Comparison of ENCODE assay signal across 27 mouse cellular contexts in the genomic region with DNA sequence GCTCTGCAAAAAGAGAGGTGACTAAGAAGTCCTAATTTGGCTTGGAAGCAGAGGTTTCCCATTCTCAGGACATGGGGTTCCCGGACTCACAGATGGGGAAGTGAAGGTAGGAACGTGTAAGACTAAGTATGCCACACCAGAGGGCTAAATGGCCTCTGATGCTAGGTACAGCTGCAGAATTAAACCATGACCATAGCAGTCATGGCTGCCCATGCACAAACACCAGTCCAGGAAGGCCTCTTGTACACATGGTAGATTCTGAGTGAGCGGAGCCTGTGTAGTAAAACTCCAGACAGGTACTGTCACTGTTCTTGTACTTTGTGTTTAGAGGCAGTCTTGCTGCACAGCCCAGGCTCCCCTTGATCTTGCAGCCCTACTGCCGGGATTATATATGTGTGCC. TPM values are rescaled to one million over a fixed set of nuclear protein-coding genes. Genes with fewer than 3 reads are reported as not detected.
A peak's percentile ranks its signal among the peaks of the same experiment; 100 is the strongest.
DNase-seq lines count a peak whose midpoint lies in the region; ATAC-seq and TF ChIP-seq lines count a peak whose summit lies in the region.
"Had no signal": no experiment of that assay in that cellular context is flagged by ENCODE, and none has a peak within 500 bp of the region (broad histone marks: within the 10 kb centered on the region; RNA-seq: fewer than 3 reads in every experiment).

No protein-coding gene starts in this region.

- TF ChIP-seq CTCF in intestine, postnatal 0 days (IDR thresholded peaks at IDR 0.05; ENCODE audit: low read depth) = no peak

- WGBS in forebrain, embryonic 13.5 days = 87% methylated on average over 4 of the region's 4 CpGs
- WGBS in forebrain, embryonic 11.5 days = 81% methylated on average over 4 of the region's 4 CpGs
- WGBS in intestine, postnatal 0 days = 90% methylated on average over 4 of the region's 4 CpGs
- whole genome bisulfite sequencing in intestine, embryonic 15.5 days = 87% methylated on average over 4 of the region's 4 CpGs

- no peak overlapping the region for H3K27ac ChIP-seq in forebrain, embryonic 13.5 days
- H3K27ac ChIP-seq in forebrain, embryonic 11.5 days (ENCODE audit: low read depth, low read length) = no peak overlapping the region
- no peak overlapping the region for H3K27ac ChIP-seq in intestine, postnatal 0 days (ENCODE audit: low read depth, low read length)
- no peak overlapping the region for H3K27ac ChIP-seq in intestine, embryonic 15.5 days
- H3K27ac ChIP-seq: embryonic facial prominence, embryonic 13.5 days; embryonic facial prominence, embryonic 15.5 days; forebrain, embryonic 10.5 days had no signal

- H3K79me2 ChIP-seq in myocyte (ENCODE audit: control insufficient read depth, insufficient read depth) = no peaks in the 10 kb centered on the region

- peaks cover 37% of the 10 kb centered on the region for H3K36me3 ChIP-seq in forebrain, embryonic 13.5 days (ENCODE audit: poor library complexity, severe bottlenecking)
- H3K36me3 ChIP-seq in forebrain, embryonic 11.5 days (ENCODE audit: control insufficient read depth, insufficient read depth, low read length) = no peaks in the 10 kb centered on the region; the same call in 1 of the 2 replicates
- H3K36me3 ChIP-seq in intestine, postnatal 0 days (ENCODE audit: control insufficient read depth, insufficient read depth) = peaks cover 18% of the 10 kb centered on the region
- H3K36me3 ChIP-seq in intestine, embryonic 15.5 days = peaks cover 4% of the 10 kb centered on the region; the same call in 1 of the 2 replicates
- H3K36me3 ChIP-seq in myocyte (ENCODE audit: control insufficient read depth, insufficient read depth) = peaks cover 25% of the 10 kb centered on the region

- no peak overlapping the region for H3K4me2 ChIP-seq in forebrain, embryonic 13.5 days
- H3K4me2 ChIP-seq in forebrain, embryonic 11.5 days (ENCODE audit: low read depth, low read length, severe bottlenecking) = no peak overlapping the region
- H3K4me2 ChIP-seq in intestine, postnatal 0 days (replicated peaks; ENCODE audit: low read depth) = no peak overlapping the region
- H3K4me2 ChIP-seq in intestine, embryonic 15.5 days (replicated peaks) = no peak overlapping the region
- H3K4me2 ChIP-seq in myocyte (ENCODE audit: low read depth) = no peak overlapping the region
- H3K4me2 ChIP-seq: embryonic facial prominence, embryonic 13.5 days; embryonic facial prominence, embryonic 15.5 days had no signal

- H3K27me3 ChIP-seq in forebrain, embryonic 13.5 days = no peaks in the 10 kb centered on the region
- no peaks in the 10 kb centered on the region for H3K27me3 ChIP-seq in forebrain, embryonic 11.5 days (ENCODE audit: control insufficient read depth, insufficient read depth, low read length)
- H3K27me3 ChIP-seq in intestine, postnatal 0 days (replicated peaks; ENCODE audit: control insufficient read depth, insufficient read depth, low read length) = no peaks in the 10 kb centered on the region
- H3K27me3 ChIP-seq in intestine, embryonic 15.5 days (replicated peaks) = no peaks in the 10 kb centered on the region
- H3K27me3 ChIP-seq in myocyte (ENCODE audit: control insufficient read depth, insufficient read depth, insufficient read length) = no peaks in the 10 kb centered on the region
- H3K27me3 ChIP-seq: CH12.LX; embryonic facial prominence, embryonic 13.5 days; embryonic facial prominence, embryonic 15.5 days; Patski had no signal

- no peak overlapping the region for H3K9ac ChIP-seq in forebrain, embryonic 13.5 days
- no peak overlapping the region for H3K9ac ChIP-seq in forebrain, embryonic 11.5 days (ENCODE audit: low read length)
- no peak overlapping the region for H3K9ac ChIP-seq in intestine, postnatal 0 days (ENCODE audit: low read depth, low read length)
- no peak overlapping the region for H3K9ac ChIP-seq in intestine, embryonic 15.5 days
- H3K9ac ChIP-seq: embryonic facial prominence, embryonic 13.5 days; embryonic facial prominence, embryonic 15.5 days had no signal

- 0 out of 2 replicates have a peak, but pooled peaks have one; percentile 10 for ATAC-seq in forebrain, embryonic 13.5 days
- no peak for ATAC-seq in forebrain, embryonic 11.5 days (replicated peaks; ENCODE audit: low FRiP score)
- 0 out of 2 replicates have a peak, but pooled peaks have one; percentile 16 for ATAC-seq in intestine, postnatal 0 days
- no peak for ATAC-seq in intestine, embryonic 15.5 days
- ATAC-seq: activated CD4-positive, CD25-positive, alpha-beta regulatory T cell, adult 4 months; CD4-positive, CD25-positive, alpha-beta regulatory T cell, adult 4 months; forebrain, embryonic 14.5 days; forebrain, embryonic 16.5 days; Patski had no signal

- no peaks in the 10 kb centered on the region for H3K9me3 ChIP-seq in forebrain, embryonic 13.5 days (replicated peaks)
- H3K9me3 ChIP-seq in forebrain, embryonic 11.5 days (ENCODE audit: control insufficient read depth, low read length) = no peaks in the 10 kb centered on the region
- no peaks in the 10 kb centered on the region for H3K9me3 ChIP-seq in intestine, postnatal 0 days (ENCODE audit: control insufficient read depth)
- no peaks in the 10 kb centered on the region for H3K9me3 ChIP-seq in intestine, embryonic 15.5 days
- H3K9me3 ChIP-seq: embryonic facial prominence, embryonic 13.5 days; embryonic facial prominence, embryonic 15.5 days; forebrain, embryonic 10.5 days; G1E had no signal

- no peak for DNase-seq in forebrain, embryonic 11.5 days (ENCODE audit: low spot score)
- DNase-seq: adrenal gland, adult 8-10 months; adrenal gland, postnatal 14 days; adrenal gland, postnatal 36 days; B cell, adult 2 months; cerebellum, adult 11-12 months; cerebellum, adult 2 months; cerebellum, adult 9-10 months; cerebellum, postnatal 14 days; cerebellum, postnatal 36 days; embryo, embryonic 11 days had no signal

- H3K4me3 ChIP-seq in forebrain, embryonic 13.5 days = no peak overlapping the region
- no peak overlapping the region for H3K4me3 ChIP-seq in forebrain, embryonic 11.5 days (ENCODE audit: low read depth, low read length)
- no peak overlapping the region for H3K4me3 ChIP-seq in intestine, postnatal 0 days (ENCODE audit: low read depth, low read length)
- no peak overlapping the region for H3K4me3 ChIP-seq in intestine, embryonic 15.5 days (replicated peaks)
- H3K4me3 ChIP-seq in myocyte = no peak overlapping the region
- H3K4me3 ChIP-seq: embryonic facial prominence, embryonic 13.5 days; embryonic facial prominence, embryonic 15.5 days; erythroblast, embryonic 14.5 days; forebrain, embryonic 10.5 days had no signal

- no peaks in the 10 kb centered on the region for H3K4me1 ChIP-seq in forebrain, embryonic 13.5 days
- H3K4me1 ChIP-seq in forebrain, embryonic 11.5 days (replicated peaks; ENCODE audit: control insufficient read depth, insufficient read depth, low read length) = no peaks in the 10 kb centered on the region
- H3K4me1 ChIP-seq in intestine, postnatal 0 days (replicated peaks; ENCODE audit: control insufficient read depth, insufficient read depth, low read length) = no peaks in the 10 kb centered on the region
- H3K4me1 ChIP-seq in intestine, embryonic 15.5 days (replicated peaks) = no peaks in the 10 kb centered on the region
- H3K4me1 ChIP-seq: embryonic facial prominence, embryonic 13.5 days; embryonic facial prominence, embryonic 15.5 days; forebrain, embryonic 10.5 days had no signal

- no peak for TF ChIP-seq POLR2A in myocyte (IDR thresholded peaks at IDR 0.05; ENCODE audit: insufficient read length, low read depth)

- no peak overlapping the region for H3ac ChIP-seq in myocyte (ENCODE audit: control insufficient read depth, insufficient read length)

TF ChIP-seq in myocyte, 11 proteins besides CTCF, POLR2A, EP300 and RAD21:
- TF ChIP-seq POLR2AphosphoS2 (IDR thresholded peaks at IDR 0.05; ENCODE audit: insufficient read length, low read depth) = peak; percentile 64
- no peak for TF ChIP-seq E2F4 (IDR thresholded peaks at IDR 0.05; ENCODE audit: insufficient read depth)
TF ChIP-seq in myocyte: peak in this region for 1.

RNA-seq across cellular contexts. Expression of gene Ufm1, which starts 9.4 kb away (rescaled TPM):
- 109 and 113 TPM in 2 replicates for polyA plus RNA-seq in forebrain, embryonic 13.5 days (2015; fragmentation: Nextera tagmentation; extraction: Ambion mirVana)
- 86.5 and 93.9 TPM in 2 replicates for polyA plus RNA-seq in forebrain, embryonic 11.5 days (2014; fragmentation: Nextera tagmentation; extraction: Ambion mirVana)
- 140 and 145 TPM in 2 replicates for polyA plus RNA-seq in intestine, postnatal 0 days (2015; fragmentation: Nextera tagmentation; extraction: Ambion mirVana)
- 133 and 134 TPM in 2 replicates for polyA plus RNA-seq in intestine, embryonic 15.5 days (2015; fragmentation: Nextera tagmentation; extraction: Ambion mirVana)
- polyA plus RNA-seq in myocyte (2012; fragmentation: generic; extraction: Trizol) = 60.1 TPM

RNA-seq across cellular contexts. Expression of gene Gm10985, which starts 9.4 kb away (rescaled TPM):
- not detected in 2 replicates for polyA plus RNA-seq in forebrain, embryonic 13.5 days (2015; fragmentation: Nextera tagmentation; extraction: Ambion mirVana)
- polyA plus RNA-seq in forebrain, embryonic 11.5 days (2014; fragmentation: Nextera tagmentation; extraction: Ambion mirVana) = not detected in 2 replicates
- not detected in 2 replicates for polyA plus RNA-seq in intestine, postnatal 0 days (2015; fragmentation: Nextera tagmentation; extraction: Ambion mirVana)
- polyA plus RNA-seq in intestine, embryonic 15.5 days (2015; fragmentation: Nextera tagmentation; extraction: Ambion mirVana) = not detected in 2 replicates
- not detected for polyA plus RNA-seq in myocyte (2012; fragmentation: generic; extraction: Trizol)
- polyA plus RNA-seq: activated CD4-positive, CD25-positive, alpha-beta regulatory T cell, adult 4 months; CD4-positive, CD25-positive, alpha-beta regulatory T cell, adult 4 months; cerebellum, adult 2 months; embryonic facial prominence, embryonic 11.5 days; embryonic facial prominence, embryonic 13.5 days; embryonic facial prominence, embryonic 15.5 days; erythroblast, embryonic 14.5 days; forebrain, embryonic 10.5 days; forebrain, embryonic 14.5 days; forebrain, embryonic 16.5 days; G1E; Patski had no signal

Comparison
In these comparisons a context has a peak if more than half of its experiments do, and no peak if none do; other contexts are left out.
1. ATAC-seq: peak in forebrain, embryonic 13.5 days (single experiment) and intestine, postnatal 0 days (single experiment); none in forebrain, embryonic 11.5 days (single experiment) and intestine, embryonic 15.5 days (single experiment).